Mouse (Mus musculus) erythroblast, embryonic 14.5 days (primary cell): ENCODE measurements at regions not wholly inside any gene's neighbourhood (a gene's known extent, or its start where the extent isn't known, plus 50 kb on each side); places are given as distances from the start of the nearest gene placed in this dataset.

ENCODE experiments used
- GATA1 ChIP-seq: IDR thresholded peaks from 2 replicates; pipeline ENCODE4 v1.6.1; 2012; ENCODE audit warnings: low read length, inconsistent platforms, mixed read lengths
- TAL1 ChIP-seq: IDR thresholded peaks from 3 replicates; pipeline ENCODE4 v1.6.1; 2012; ENCODE audit warnings: low read length, inconsistent platforms, mixed read lengths

DNA sequence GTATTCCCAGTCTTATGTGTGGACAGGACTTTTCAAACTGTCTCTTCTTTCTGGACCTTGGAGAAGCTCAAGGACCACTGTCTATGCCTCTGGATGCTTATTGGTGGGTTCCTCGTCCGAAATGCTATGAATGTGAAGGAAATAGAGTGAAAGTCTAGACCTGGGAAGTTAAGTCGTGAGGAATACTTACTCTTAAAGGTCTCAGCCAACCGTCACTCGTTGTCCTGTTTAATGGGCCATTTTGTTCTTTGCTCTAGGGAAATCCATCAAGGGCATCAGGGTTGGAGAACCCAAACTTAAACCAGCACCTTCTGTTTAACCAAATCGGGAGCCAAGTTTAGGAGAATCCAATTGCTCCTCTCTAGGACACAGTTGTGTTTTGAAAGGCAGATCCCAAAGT, 247.3 kb upstream of the Nfe2l3 start:
- no peak for TF ChIP-seq GATA1
- TF ChIP-seq TAL1, result no peak
